Mouse (Mus musculus) MEL (cell line): ENCODE results near the gene Glipr1. TPM values are rescaled to one million over a fixed set of nuclear protein-coding genes. Genes with fewer than 3 reads are reported as not detected.

Source experiments
- DNase-seq: peaks from one replicate; pipeline ENCODE4 v3.0.0; 2011; ENCODE audit warnings: low read depth, low spot score
- H3K27ac ChIP-seq: 2 replicates; pipeline ENCODE4 v1.5.1; 2012; ENCODE audit warnings: low read depth, mild to moderate bottlenecking, control low read depth, low read length, moderate library complexity; ENCODE audit not compliant: control insufficient read depth
- H3K27me3 ChIP-seq, 2 experiments: fragments of 150-350 bp in 1 of 2; sonication (generic) in 1 of 2; 2 replicates each; pipeline ENCODE4 v1.6.1; 2012; ENCODE audit warnings: low read length in 2 of 2, mild to moderate bottlenecking in 2 of 2, improper control_type of control experiment in 1 of 2, moderate library complexity in 1 of 2; ENCODE audit not compliant: insufficient read depth in 2 of 2, control insufficient read depth in 1 of 2
- H3K36me3 ChIP-seq, 2 experiments: 2 replicates each; pipeline ENCODE4 v1.6.1; 2012 to 2014; ENCODE audit warnings: low read length in 2 of 2, improper control_type of control experiment in 1 of 2, inconsistent platforms in 1 of 2, mild to moderate bottlenecking in 1 of 2; ENCODE audit not compliant: insufficient read depth in 2 of 2, control insufficient read depth in 1 of 2
- H3K4me1 ChIP-seq, 2 experiments: fragments of 150-350 bp in 1 of 2; sonication (generic) in 1 of 2; 2 replicates each; pipeline ENCODE4 v1.6.1; 2012; ENCODE audit warnings: low read length in 2 of 2, improper control_type of control experiment in 1 of 2, mild to moderate bottlenecking in 1 of 2; ENCODE audit not compliant: insufficient read depth in 2 of 2, control insufficient read depth in 1 of 2
- H3K4me3 ChIP-seq, 2 experiments: fragments of 150-350 bp in 1 of 2; sonication (generic) in 1 of 2; 2 replicates each; pipeline ENCODE4 v1.5.1; 2012; ENCODE audit warnings: low read depth in 2 of 2, low read length in 2 of 2, mild to moderate bottlenecking in 2 of 2, moderate library complexity in 2 of 2, control low read depth in 1 of 2, improper control_type of control experiment in 1 of 2; ENCODE audit not compliant: control insufficient read depth in 1 of 2, insufficient read depth in 1 of 2
- H3K79me2 ChIP-seq: 2 replicates; pipeline ENCODE4 v1.6.1; 2012; ENCODE audit warnings: mild to moderate bottlenecking, low read length, moderate library complexity; ENCODE audit not compliant: control insufficient read depth, poor library complexity, insufficient read depth
- H3K9ac ChIP-seq: 2 replicates; pipeline ENCODE4 v1.6.1; 2012; ENCODE audit warnings: low read depth, mild to moderate bottlenecking, control low read depth, low read length, moderate library complexity; ENCODE audit not compliant: control insufficient read depth, poor library complexity, severe bottlenecking
- H3K9me3 ChIP-seq: fragments of 150-350 bp; sonication (generic); replicated peaks from 2 replicates; pipeline ENCODE4 v1.6.1; 2012; ENCODE audit warnings: mild to moderate bottlenecking, low read length, improper control_type of control experiment, moderate library complexity; ENCODE audit not compliant: insufficient read depth
- BHLHE40 ChIP-seq: IDR thresholded peaks from 2 replicates; pipeline ENCODE4 v1.6.1; 2012; ENCODE audit warnings: low read depth, mild to moderate bottlenecking, inconsistent platforms, low read length, improper control_type of control experiment, borderline replicate concordance
- CHD1 ChIP-seq: IDR thresholded peaks from 2 replicates; pipeline ENCODE4 v1.6.1; 2012; ENCODE audit warnings: low read depth, mild to moderate bottlenecking, inconsistent platforms, low read length, improper control_type of control experiment
- CTCF ChIP-seq, 3 experiments: IDR thresholded peaks in 2 of 3; conservative IDR thresholded peaks in 1 of 3; 2 replicates each; pipeline ENCODE4 v1.5.1; 2011 to 2012; ENCODE audit warnings: low read length in 3 of 3, low read depth in 2 of 3, mild to moderate bottlenecking in 2 of 3, improper control_type of control experiment in 1 of 3, inconsistent platforms in 1 of 3, mixed read lengths in 1 of 3, moderate library complexity in 1 of 3; ENCODE audit not compliant: control insufficient read depth in 1 of 3, insufficient read depth in 1 of 3, poor library complexity in 1 of 3, severe bottlenecking in 1 of 3
- ELF1 ChIP-seq: IDR thresholded peaks from 2 replicates; pipeline ENCODE4 v1.6.1; 2014; ENCODE audit warnings: low read depth, mild to moderate bottlenecking, inconsistent platforms, low read length, improper control_type of control experiment, moderate library complexity
- EP300 ChIP-seq, 2 experiments: IDR thresholded peaks; 2 replicates each; pipeline ENCODE4 v1.6.1; 2011; ENCODE audit warnings: improper control_type of control experiment in 2 of 2, low read length in 2 of 2, low read depth in 1 of 2, mild to moderate bottlenecking in 1 of 2
- ETS1 ChIP-seq: IDR thresholded peaks from 2 replicates; pipeline ENCODE4 v1.6.1; 2012; ENCODE audit warnings: low read depth, mild to moderate bottlenecking, inconsistent platforms, low read length, improper control_type of control experiment, moderate library complexity
- HCFC1 ChIP-seq: IDR thresholded peaks from 2 replicates; pipeline ENCODE4 v1.6.1; 2012; ENCODE audit warnings: low read depth, mild to moderate bottlenecking, inconsistent platforms, low read length, improper control_type of control experiment, moderate library complexity
- JUND ChIP-seq: IDR thresholded peaks from 2 replicates; pipeline ENCODE4 v1.6.1; 2011; ENCODE audit warnings: low read depth, mild to moderate bottlenecking, improper control_type of control experiment, low read length
- MAFK ChIP-seq: IDR thresholded peaks from 2 replicates; pipeline ENCODE4 v1.6.1; 2011; ENCODE audit warnings: low read depth, mild to moderate bottlenecking, low read length, improper control_type of control experiment, borderline replicate concordance
- MAZ ChIP-seq: IDR thresholded peaks from 2 replicates; pipeline ENCODE4 v1.6.1; 2012; ENCODE audit warnings: low read depth, mild to moderate bottlenecking, inconsistent platforms, low read length, improper control_type of control experiment
- MXI1 ChIP-seq: IDR thresholded peaks from 2 replicates; pipeline ENCODE4 v1.6.1; 2011; ENCODE audit warnings: mild to moderate bottlenecking, low read depth, low read length, improper control_type of control experiment
- POLR2A ChIP-seq, 2 experiments: IDR thresholded peaks; 2 replicates each; pipeline ENCODE4 v1.6.1; 2011 to 2012; ENCODE audit warnings: low read length in 2 of 2, mild to moderate bottlenecking in 2 of 2, control low read depth in 1 of 2, improper control_type of control experiment in 1 of 2, low read depth in 1 of 2, moderate library complexity in 1 of 2; ENCODE audit not compliant: control insufficient read depth in 1 of 2, insufficient read depth in 1 of 2, poor library complexity in 1 of 2
- POLR2AphosphoS2 ChIP-seq: IDR thresholded peaks from 2 replicates; pipeline ENCODE4 v1.6.1; 2011; ENCODE audit warnings: low read length, improper control_type of control experiment
- POLR2AphosphoS5 ChIP-seq: IDR thresholded peaks from 2 replicates; pipeline ENCODE4 v1.6.1; 2012; ENCODE audit warnings: low read depth, borderline replicate concordance, mild to moderate bottlenecking, inconsistent platforms, low read length, moderate library complexity, mixed read lengths
- RAD21 ChIP-seq: IDR thresholded peaks from 2 replicates; pipeline ENCODE4 v1.6.1; 2011; ENCODE audit warnings: mild to moderate bottlenecking, low read depth, low read length, improper control_type of control experiment
- SMC3 ChIP-seq: IDR thresholded peaks from 2 replicates; pipeline ENCODE4 v1.6.1; 2011; ENCODE audit warnings: low read depth, low read length, improper control_type of control experiment
- TBP ChIP-seq: IDR thresholded peaks from 2 replicates; pipeline ENCODE4 v1.8.0; 2011; ENCODE audit warnings: low read depth, low read length, improper control_type of control experiment
- TCF12 ChIP-seq: IDR thresholded peaks from 2 replicates; pipeline ENCODE4 v1.6.1; 2014; ENCODE audit warnings: low read depth, mild to moderate bottlenecking, inconsistent platforms, low read length, improper control_type of control experiment, moderate library complexity
- UBTF ChIP-seq: IDR thresholded peaks from 2 replicates; pipeline ENCODE4 v1.6.1; 2012; ENCODE audit warnings: low read depth, mild to moderate bottlenecking, inconsistent platforms, low read length, improper control_type of control experiment, moderate library complexity, borderline replicate concordance; ENCODE audit not compliant: insufficient read depth
- ZC3H11A ChIP-seq: IDR thresholded peaks from 2 replicates; pipeline ENCODE4 v1.6.1; 2012; ENCODE audit warnings: low read depth, mild to moderate bottlenecking, inconsistent platforms, low read length, improper control_type of control experiment
- ZKSCAN1 ChIP-seq: IDR thresholded peaks from 2 replicates; pipeline ENCODE4 v1.6.1; 2012; ENCODE audit warnings: low read depth, mild to moderate bottlenecking, inconsistent platforms, low read length, improper control_type of control experiment, moderate library complexity
- ZMIZ1 ChIP-seq: IDR thresholded peaks from 2 replicates; pipeline ENCODE4 v1.6.1; 2012; ENCODE audit warnings: low read depth, mild to moderate bottlenecking, inconsistent platforms, low read length, improper control_type of control experiment, moderate library complexity
- ZNF384 ChIP-seq: IDR thresholded peaks from 2 replicates; pipeline ENCODE4 v1.6.1; 2012; ENCODE audit warnings: low read depth, mild to moderate bottlenecking, inconsistent platforms, low read length, improper control_type of control experiment
- polyA plus RNA-seq, 2 experiments: library from polyadenylated mRNA; stranded (reverse) in 1 of 2; unstranded in 1 of 2; fragments of >175 nt in 1 of 2; fragments of >200 nt in 1 of 2; gene quantifications; 2 replicates each; pipeline versions ENCODE4 v1.2.1 to v1.2.4; 2012; ENCODE audit warnings: low replicate concordance in 2 of 2, low read depth in 1 of 2; ENCODE audit not compliant: insufficient read length in 2 of 2, insufficient read depth in 1 of 2, missing spikeins in 1 of 2
- total RNA-seq: library from RNA; depleted of rRNA; stranded (reverse); fragments of 300-350 nt; gene quantifications from 2 replicates; pipeline ENCODE4 v1.2.3, GENCODE M21; 2012

Gene Glipr1
- total and polyA plus RNA-seq, 3 experiments: 0.62 to 0.88 TPM; not detected in 1

DNA sequence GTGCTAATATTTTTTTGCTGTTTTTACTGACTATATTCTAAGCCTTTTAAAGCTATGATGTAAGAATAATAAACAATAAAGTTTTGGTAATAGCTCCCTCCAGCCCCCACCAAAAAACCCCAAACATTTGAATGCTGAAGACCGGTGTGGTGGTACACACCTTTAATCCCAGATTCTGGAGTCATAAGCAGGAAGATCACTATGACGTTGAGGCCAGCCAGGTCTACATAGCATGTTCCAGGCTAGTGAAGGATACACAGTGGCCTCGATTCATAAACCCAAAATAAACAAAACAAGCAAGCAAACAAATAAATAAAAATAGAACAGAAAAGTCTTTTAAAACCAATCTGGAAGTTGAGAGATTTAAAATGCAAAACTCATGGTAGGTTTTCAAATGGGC, 30.5 kb downstream of the Glipr1 start:
- DNase-seq: no peak
- H3K9me3 ChIP-seq: no peaks in the 10 kb centered on the region
- peaks cover 0 to 2% of the 10 kb centered on the region in 2 experiments; a peak in 2 of 4 replicates for H3K4me1 ChIP-seq
- H3K36me3 ChIP-seq: peaks cover 0 to 4% of the 10 kb centered on the region in 2 experiments; a peak in 3 of 4 replicates
- H3K27ac ChIP-seq: no peak overlapping the region
- H3K27me3 ChIP-seq: peaks cover 3 to 8% of the 10 kb centered on the region in 2 experiments; a peak in 3 of 4 replicates
- TF ChIP-seq TBP: no peak
- TF ChIP-seq ZC3H11A: no peak
- TF ChIP-seq ELF1: no peak
- TF ChIP-seq JUND: no peak
- TF ChIP-seq POLR2AphosphoS2: no peak
- TF ChIP-seq, all 39 proteins: peak for 0
- Histone ChIP-seq H3K79me2 (peaks cover 33% of the 10 kb centered on the region), H3K9ac (no peak overlapping the region; the same call in 1 of the 2 replicates), H3K4me3 (no peak overlapping the region)

DNA sequence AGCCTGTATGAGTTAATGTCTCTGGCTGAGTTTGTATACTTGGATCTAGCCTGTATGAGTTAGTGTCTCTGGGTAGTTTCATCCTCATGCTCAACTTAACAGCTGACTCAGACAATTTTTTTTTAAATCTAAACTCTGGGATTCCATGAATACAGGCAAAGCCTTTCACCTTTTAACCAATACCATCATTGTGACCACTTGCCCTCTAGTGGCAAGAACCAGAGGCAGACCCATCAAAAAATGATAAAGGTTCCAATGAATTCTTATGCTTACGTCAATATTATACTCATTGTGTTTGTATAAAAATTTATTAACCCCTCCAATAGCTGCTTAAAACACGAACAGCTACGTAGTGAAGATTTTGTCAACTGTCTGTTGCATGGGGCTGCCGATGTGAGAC, 36.0 kb downstream of the Glipr1 start:
- TF ChIP-seq ZKSCAN1 (no peak), HCFC1 (no peak), BHLHE40 (no peak), POLR2AphosphoS2 (no peak), MXI1 (no peak), TCF12 (no peak), MAZ (no peak), ZMIZ1 (no peak), MAFK (no peak), ETS1 (no peak), TBP (no peak), CTCF (IDR thresholded peaks at IDR 0.05 in 2 of 3, conservative IDR thresholded peaks at IDR 0.05 in 1 of 3; ENCODE audit: control insufficient read depth in 1 of 3, insufficient read depth in 1 of 3, low read depth in 2 of 3, low read length in 3 of 3, poor library complexity in 1 of 3, severe bottlenecking in 1 of 3) (peak in 2 of 3 experiments; percentile 21 to 43; a peak in 3 of 6 replicates), UBTF (no peak), POLR2A (IDR thresholded peaks at IDR 0.05; ENCODE audit: control insufficient read depth in 1 of 2, insufficient read depth in 1 of 2, low read depth in 1 of 2, low read length in 2 of 2, poor library complexity in 1 of 2) (no peak), RAD21 (peak; percentile 31), SMC3 (peak; percentile 38; the same call in 1 of the 2 replicates), POLR2AphosphoS5 (no peak), ZNF384 (no peak), ZC3H11A (no peak), EP300 (IDR thresholded peaks at IDR 0.05; ENCODE audit: low read depth in 1 of 2, low read length in 2 of 2) (no peak), CHD1 (no peak)
- H3K9ac ChIP-seq: no peak overlapping the region
- peaks cover 0 to 4% of the 10 kb centered on the region in 2 experiments; a peak in 1 of 4 replicates for H3K4me1 ChIP-seq
- H3K4me3 ChIP-seq: no peak overlapping the region
- DNase-seq: no peak
- peaks cover 7 to 11% of the 10 kb centered on the region in 2 experiments; a peak in 3 of 4 replicates for H3K27me3 ChIP-seq
- H3K36me3 ChIP-seq: no peaks in the 10 kb centered on the region
- H3K9me3 ChIP-seq: no peaks in the 10 kb centered on the region
- no peaks in the 10 kb centered on the region for H3K79me2 ChIP-seq
- H3K27ac ChIP-seq: no peak overlapping the region
